Mouse (Mus musculus) myocyte (in vitro differentiated cells): ENCODE results near the gene Gm7849.
"Not testable (repeated sequence)": the region's sequence is repeated elsewhere in the genome, so short reads cannot be mapped to it uniquely, and the experiment has no call there.

ENCODE experiments used
- CEBPB ChIP-seq: IDR thresholded peaks from 2 replicates; pipeline ENCODE4 v1.6.1; 2011; ENCODE audit warnings: mild to moderate bottlenecking, moderate library complexity; ENCODE audit not compliant: poor library complexity, insufficient read depth, severe bottlenecking
- E2F4 ChIP-seq: IDR thresholded peaks from one replicate; pipeline ENCODE4 v1.6.1; 2011; ENCODE audit warnings: mild to moderate bottlenecking, control low read depth, moderate library complexity; ENCODE audit not compliant: insufficient read depth
- MAX ChIP-seq: IDR thresholded peaks from one replicate; pipeline ENCODE4 v1.6.1; 2011; ENCODE audit warnings: low read depth, mild to moderate bottlenecking, control low read depth
- POLR2A ChIP-seq: IDR thresholded peaks from one replicate; pipeline ENCODE4 v1.6.1; 2011; ENCODE audit warnings: low read depth, mild to moderate bottlenecking, control low read depth, moderate library complexity; ENCODE audit not compliant: insufficient read length
- POLR2AphosphoS2 ChIP-seq: IDR thresholded peaks from one replicate; pipeline ENCODE4 v1.6.1; 2011; ENCODE audit warnings: low read depth, control low read depth; ENCODE audit not compliant: insufficient read length
- REST ChIP-seq: IDR thresholded peaks from one replicate; pipeline ENCODE4 v1.6.1; 2011; ENCODE audit warnings: mild to moderate bottlenecking, control low read depth, moderate library complexity; ENCODE audit not compliant: insufficient read depth, insufficient read length
- SRF ChIP-seq: IDR thresholded peaks from one replicate; pipeline ENCODE4 v1.6.1; 2011; ENCODE audit warnings: low read depth; ENCODE audit not compliant: control insufficient read depth, insufficient read length
- TCF12 ChIP-seq: IDR thresholded peaks from one replicate; pipeline ENCODE4 v1.6.1; 2011; ENCODE audit warnings: mild to moderate bottlenecking, control low read depth; ENCODE audit not compliant: poor library complexity, insufficient read depth, severe bottlenecking
- TCF3 ChIP-seq: IDR thresholded peaks from one replicate; pipeline ENCODE4 v1.6.1; 2011; ENCODE audit warnings: low read depth, control low read depth; ENCODE audit not compliant: insufficient read length
- USF1 ChIP-seq: IDR thresholded peaks from one replicate; pipeline ENCODE4 v1.6.1; 2011; ENCODE audit warnings: low read depth, mild to moderate bottlenecking, control low read depth, moderate library complexity

DNA sequence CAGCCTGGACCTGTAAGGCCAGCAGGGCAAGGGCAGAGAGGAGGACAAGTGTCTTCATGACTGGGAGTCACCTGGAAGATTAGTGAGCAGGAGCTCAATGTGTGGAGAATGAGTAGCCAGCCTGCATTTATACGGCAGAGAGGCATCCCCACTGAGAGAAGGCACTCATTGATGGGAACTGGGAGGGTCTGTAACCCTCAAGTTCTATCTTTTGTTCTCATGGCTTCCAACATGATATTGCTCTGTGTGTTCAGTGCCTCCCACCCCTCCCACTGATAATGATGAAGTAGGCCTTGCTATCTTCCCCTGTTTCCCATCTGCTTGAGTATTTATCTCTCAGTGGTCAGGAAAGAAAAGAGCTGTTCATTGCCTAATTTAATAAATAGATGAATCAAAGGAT lies at the start of gene Gm7849:
- not testable (repeated sequence) for TF ChIP-seq POLR2AphosphoS2, TCF12, CEBPB, POLR2A, SRF, USF1, E2F4, MAX, TCF3, REST
